ENCODE assay signal across 24 mouse cellular contexts in the genomic region with DNA sequence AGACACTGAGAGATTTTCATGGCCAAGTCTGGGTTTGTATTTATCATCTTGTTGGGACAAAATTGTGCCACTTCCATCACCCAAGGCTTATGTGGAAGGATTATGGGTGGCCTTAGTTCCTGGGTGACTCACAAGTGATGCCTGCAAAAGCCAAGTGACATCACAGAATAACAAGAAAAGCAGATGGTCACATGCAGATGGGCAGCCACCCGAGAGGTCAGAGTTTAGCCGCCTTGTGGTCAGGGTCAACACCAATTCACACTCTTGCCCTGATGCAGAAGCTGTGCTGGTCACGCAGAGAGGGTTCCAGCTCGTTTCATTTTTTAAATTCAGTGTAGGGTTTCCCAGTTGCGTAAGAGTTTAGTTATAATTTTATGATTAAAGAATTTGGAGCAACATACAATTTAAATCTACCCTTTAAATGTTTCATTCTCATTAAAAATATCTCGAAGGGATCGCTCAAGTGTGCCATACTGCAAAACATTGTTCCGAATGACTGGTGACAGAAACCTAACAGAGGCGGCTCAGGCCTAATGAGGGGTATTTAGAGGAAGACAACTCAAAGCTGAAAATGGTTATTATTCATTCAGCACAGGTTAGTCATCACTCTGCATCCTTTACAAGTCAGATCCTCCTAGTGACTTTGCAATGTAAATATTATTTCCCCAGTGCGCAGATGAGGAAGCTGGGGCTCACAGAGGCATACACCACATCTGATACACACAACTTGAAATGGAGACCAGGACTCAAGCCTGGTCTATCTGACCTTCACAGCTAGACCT. TPM values are rescaled to one million over a fixed set of nuclear protein-coding genes. Genes with fewer than 3 reads are reported as not detected.
DNase-seq lines count a peak whose midpoint lies in the region; ATAC-seq and TF ChIP-seq lines count a peak whose summit lies in the region.
"Had no signal": no experiment of that assay in that cellular context is flagged by ENCODE, and none has a peak within 500 bp of the region (broad histone marks: within the 10 kb centered on the region; RNA-seq: fewer than 3 reads in every experiment).

No protein-coding gene starts in this region.

- peak; percentile 32 for ATAC-seq in Patski
- ATAC-seq: forebrain, postnatal 0 days; midbrain, embryonic 13.5 days had no signal

- H3K27me3 ChIP-seq in Patski, result no peaks in the 10 kb centered on the region
- H3K27me3 ChIP-seq: embryonic facial prominence, embryonic 12.5 days; heart, embryonic 13.5 days; hindbrain, embryonic 12.5 days; liver, embryonic 15.5 days; lung, embryonic 15.5 days; midbrain, embryonic 13.5 days; neural tube, embryonic 13.5 days had no signal

- POLR2A ChIA-PET in Patski (lab: Charles Lee), result interaction anchor here (1.3 kb wide), 1 partner anchor 11 kb away, joined by 3 read pairs; no protein-coding TSS in a partner anchor

- in situ Hi-C loops in Patski (cut with MboI; ENCODE audit: low pct_unique_long_range_greater_than_20kb), result no loop called here

- CTCF ChIA-PET in Patski (lab: Charles Lee), result no interaction called here

- TF ChIP-seq CTCF in Patski (IDR thresholded peaks at IDR 0.05), result peak; percentile 27

- DNase-seq in 3134 (ENCODE audit: extremely low read depth, insufficient read length, low spot score), result peak; percentile 47
- DNase-seq in A20 (ENCODE audit: low read depth, low spot score), result peak; percentile 82
- DNase-seq in Patski (ENCODE audit: low read depth, low spot score), result peak; percentile 57
- peak; percentile 33 to 48 for DNase-seq in natural killer cell, adult 2 months (ENCODE audit: low spot score in 2 of 2)
- no peak for DNase-seq in thymus, postnatal 25 days
- no peak for DNase-seq in cerebellum, adult 11-12 months
- no peak for DNase-seq in gastrocnemius, postnatal 25 days
- DNase-seq: adrenal gland, postnatal 14 days; cerebellum, postnatal 10 days; forebrain, postnatal 0 days; gastrocnemius, postnatal 14 days; heart, adult 2 months; heart, postnatal 14 days; kidney, adult 18-20 months; liver; lung, postnatal 36 days; right cerebral cortex, adult 18-20 months had no signal

RNA-seq across cellular contexts. Expression of a gene that starts 42.8 kb away (rescaled TPM):
- polyA plus RNA-seq in Patski (2021), result 65.2 TPM
- 10 to 100 TPM; 13.5 to 16.6 TPM for total RNA-seq in gastrocnemius, postnatal 25 days (2021)

Comparison
In these comparisons a context has a peak if more than half of its experiments do, and no peak if none do; other contexts are left out.
1. DNase-seq: peak in 3134 (single experiment), A20 (single experiment), Patski (single experiment) and natural killer cell, adult 2 months (2 of 2); none in thymus, postnatal 25 days (single experiment), cerebellum, adult 11-12 months (single experiment) and gastrocnemius, postnatal 25 days (single experiment).